Mouse (Mus musculus) limb, embryonic 14.5 days (tissue): ENCODE results near the gene Il4i1. TPM values are rescaled to one million over a fixed set of nuclear protein-coding genes. Genes with fewer than 3 reads are reported as not detected.
A peak's percentile ranks its signal among the peaks of the same experiment; 100 is the strongest.

ENCODE experiments used
- ATAC-seq: fragments of 200-750 bp; cut with Nextera tagmentation; 2 replicates; pipeline ENCODE4 v1.8.0; 2017; ENCODE audit warnings: low read depth, moderate number of reproducible peaks, moderate TSS enrichment; ENCODE audit not compliant: low FRiP score
- DNase-seq: peaks from one replicate; pipeline ENCODE4 v3.0.0-alpha.2; 2015; ENCODE audit warnings: low spot score
- H3K27ac ChIP-seq: fragments of 300-500 bp; sonication (generic); replicated peaks from 2 replicates; pipeline ENCODE4 v1.5.1; 2014; ENCODE audit warnings: low read depth, mild to moderate bottlenecking, low read length, moderate library complexity, mixed read lengths
- H3K27me3 ChIP-seq: fragments of 300-500 bp; sonication (generic); 2 replicates; pipeline ENCODE4 v1.6.1; 2014; ENCODE audit warnings: low read length, mixed read lengths; ENCODE audit not compliant: control insufficient read depth, insufficient read depth
- H3K36me3 ChIP-seq: fragments of 300-500 bp; sonication (generic); 2 replicates; pipeline ENCODE4 v1.6.1; 2014; ENCODE audit warnings: mild to moderate bottlenecking, low read length, moderate library complexity, mixed read lengths; ENCODE audit not compliant: control insufficient read depth, insufficient read depth
- H3K4me1 ChIP-seq: fragments of 300-500 bp; sonication (generic); 2 replicates; pipeline ENCODE4 v1.6.1; 2014; ENCODE audit warnings: antibody characterized with exemption, low read length, mixed read lengths; ENCODE audit not compliant: control insufficient read depth, insufficient read depth
- H3K4me2 ChIP-seq: fragments of 300-500 bp; sonication (generic); replicated peaks from 2 replicates; pipeline ENCODE4 v1.6.1; 2014; ENCODE audit warnings: low read depth, mild to moderate bottlenecking, low read length, moderate library complexity; ENCODE audit not compliant: severe bottlenecking
- H3K4me3 ChIP-seq: fragments of 300-500 bp; sonication (generic); replicated peaks from 2 replicates; pipeline ENCODE4 v1.5.1; 2014; ENCODE audit warnings: low read length
- H3K9ac ChIP-seq: fragments of 300-500 bp; sonication (generic); 2 replicates; pipeline ENCODE4 v1.6.1; 2014; ENCODE audit warnings: mild to moderate bottlenecking, low read depth, low read length, moderate library complexity; ENCODE audit not compliant: severe bottlenecking
- H3K9me3 ChIP-seq: fragments of 300-500 bp; sonication (generic); 2 replicates; pipeline ENCODE4 v1.6.1; 2016; ENCODE audit warnings: low read length; ENCODE audit not compliant: control insufficient read depth
- POLR2A ChIP-seq: fragments of 200-500 bp; IDR thresholded peaks from 2 replicates; pipeline ENCODE4 v1.8.0; 2012; ENCODE audit warnings: inconsistent platforms, mild to moderate bottlenecking, moderate library complexity, borderline replicate concordance; ENCODE audit not compliant: insufficient read depth, insufficient read length; ENCODE audit errors: extremely low read depth
- WGBS: fragments of 180-500 bp; shearing (Covaris S2); extraction: QIAGEN DNeasy Blood & Tissue Kit; methylation state at CpG from one replicate; pipeline ENCODE4 v1.1.7; 2014; 5-methylcytosine and 5-hydroxymethylcytosine counted together
- polyA plus RNA-seq, 2 experiments: library from polyadenylated mRNA; depleted of rRNA in 1 of 2; stranded (reverse) in 1 of 2; unstranded in 1 of 2; fragments of >200 nt; fragmentation: Nextera tagmentation in 1 of 2; extraction: Ambion mirVana in 1 of 2; gene quantifications; 2 replicates each; pipeline versions ENCODE4 v1.2.1 to v1.2.3; 2012 to 2014

Il4i1 gene
- polyA plus RNA-seq, 2 experiments: 1.0 to 1.6 TPM

- peak overlapping the region; percentile 31; the same call in 1 of the 2 replicates for H3K4me3 ChIP-seq
- no peak overlapping the region for H3K27ac ChIP-seq
- H3K27me3 ChIP-seq: peaks cover 27% of the 10 kb centered on the region; the same call in 1 of the 2 replicates
- no peak overlapping the region for H3K9ac ChIP-seq
- peaks cover 7% of the 10 kb centered on the region; the same call in 1 of the 2 replicates for H3K4me1 ChIP-seq
- H3K4me2 ChIP-seq: peak overlapping the region; percentile 47; the same call in 1 of the 2 replicates
- no peak for TF ChIP-seq POLR2A
- WGBS: 40% methylated on average over 14 of the region's 14 CpGs
- H3K36me3 ChIP-seq: peaks cover 56% of the 10 kb centered on the region
- H3K9me3 ChIP-seq: no peaks in the 10 kb centered on the region
- DNase-seq (no peak), ATAC-seq (no peak)
Measured at GRCm38 (mm10) chr7:44840426-44840825, 24.2 kb downstream of the Il4i1 start.

- Histone ChIP-seq H3K9me3 (no peaks in the 10 kb centered on the region), H3K9ac (no peak overlapping the region), H3K4me3 (no peak overlapping the region), H3K36me3 (peaks cover 70% of the 10 kb centered on the region), H3K4me2 (no peak overlapping the region), H3K27me3 (peaks cover 27% of the 10 kb centered on the region; the same call in 1 of the 2 replicates), H3K27ac (no peak overlapping the region), H3K4me1 (peaks cover 7% of the 10 kb centered on the region; the same call in 1 of the 2 replicates)
- DNase-seq (no peak), ATAC-seq (no peak)
- no peak for TF ChIP-seq POLR2A
- WGBS: 97% methylated on average over 8 of the region's 8 CpGs
Measured at GRCm38 (mm10) chr7:44841825-44842463, 25.8 kb downstream of the Il4i1 start.

DNA sequence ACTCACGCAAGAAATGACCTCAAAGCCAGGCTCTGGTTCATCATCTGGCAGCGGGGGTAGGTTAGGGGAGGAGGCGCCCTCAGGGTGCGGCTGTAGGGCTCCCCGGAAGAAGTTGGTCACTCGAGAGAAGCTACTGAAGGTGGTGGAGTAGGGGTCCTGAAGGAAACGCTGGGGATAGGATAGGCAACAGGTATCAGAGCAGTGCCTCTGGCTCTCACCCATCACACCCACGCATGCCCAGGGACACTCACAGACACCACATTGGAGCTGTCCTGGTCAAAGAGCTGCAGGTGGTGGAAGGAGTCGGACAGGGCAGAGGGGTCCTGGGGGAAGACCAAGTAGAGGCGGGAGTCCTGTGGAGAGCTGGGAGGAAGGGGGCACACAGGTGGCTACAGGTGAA, 28.8 kb downstream of the Il4i1 start:
- Histone ChIP-seq H3K4me1 (peaks cover 9% of the 10 kb centered on the region), H3K9ac (no peak overlapping the region), H3K27me3 (peaks cover 13% of the 10 kb centered on the region; the same call in 1 of the 2 replicates), H3K27ac (no peak overlapping the region), H3K36me3 (peaks cover 69% of the 10 kb centered on the region), H3K4me2 (no peak overlapping the region), H3K4me3 (no peak overlapping the region), H3K9me3 (no peaks in the 10 kb centered on the region)
- WGBS: 88% methylated on average over 10 of the region's 10 CpGs
- TF ChIP-seq POLR2A: no peak
- ATAC-seq (no peak), DNase-seq (no peak)

GRCm38 (mm10) chr7:44846804-44847203, 30.6 kb downstream of the Il4i1 start:
- Histone ChIP-seq H3K4me1 (peaks cover 12% of the 10 kb centered on the region), H3K36me3 (peaks cover 58% of the 10 kb centered on the region), H3K4me3 (no peak overlapping the region), H3K27ac (no peak overlapping the region), H3K9ac (no peak overlapping the region), H3K27me3 (no peaks in the 10 kb centered on the region), H3K4me2 (no peak overlapping the region), H3K9me3 (no peaks in the 10 kb centered on the region)
- 93% methylated on average over 7 of the region's 7 CpGs for WGBS
- no peak for TF ChIP-seq POLR2A
- no peak for ATAC-seq
- no peak for DNase-seq

- DNase-seq (no peak), ATAC-seq (no peak)
- Histone ChIP-seq H3K4me1 (peaks cover 12% of the 10 kb centered on the region), H3K36me3 (peaks cover 54% of the 10 kb centered on the region), H3K4me2 (peak overlapping the region; percentile 82), H3K9ac (peak overlapping the region; percentile 41), H3K4me3 (peak overlapping the region; percentile 87), H3K9me3 (no peaks in the 10 kb centered on the region), H3K27ac (no peak overlapping the region), H3K27me3 (no peaks in the 10 kb centered on the region)
- WGBS: 82% methylated on average over 5 of the region's 5 CpGs
- no peak for TF ChIP-seq POLR2A
Measured at GRCm38 (mm10) chr7:44847772-44848171, 31.6 kb downstream of the Il4i1 start.
